Mouse (Mus musculus) heart, embryonic 11.5 days (tissue): Measurements from ENCODE around the gene Cradd. TPM values are rescaled to one million over a fixed set of nuclear protein-coding genes. Genes with fewer than 3 reads are reported as not detected.

Source experiments
- ATAC-seq: fragments of 200-750 bp; cut with Nextera tagmentation; replicated peaks from 2 replicates; pipeline ENCODE4 v1.8.0; 2017; ENCODE audit warnings: moderate library complexity; ENCODE audit not compliant: insufficient number of reproducible peaks, low FRiP score, low TSS enrichment
- H3K27ac ChIP-seq: fragments of 300-500 bp; sonication (generic); 2 replicates; pipeline ENCODE4 v1.5.1; 2014; ENCODE audit warnings: mild to moderate bottlenecking, low read depth, low read length
- H3K27me3 ChIP-seq: fragments of 300-500 bp; sonication (generic); 2 replicates; pipeline ENCODE4 v1.6.1; 2014; ENCODE audit warnings: mild to moderate bottlenecking, low read length, mixed read lengths; ENCODE audit not compliant: control insufficient read depth, insufficient read depth
- H3K36me3 ChIP-seq: fragments of 300-500 bp; sonication (generic); 2 replicates; pipeline ENCODE4 v1.6.1; 2014; ENCODE audit warnings: mild to moderate bottlenecking, low read length, moderate library complexity, mixed read lengths; ENCODE audit not compliant: control insufficient read depth, insufficient read depth
- H3K4me1 ChIP-seq: fragments of 300-500 bp; sonication (generic); 2 replicates; pipeline ENCODE4 v1.6.1; 2014; ENCODE audit warnings: low read length; ENCODE audit not compliant: control insufficient read depth, insufficient read depth
- H3K4me2 ChIP-seq: fragments of 300-500 bp; sonication (generic); 2 replicates; pipeline ENCODE4 v1.6.1; 2014; ENCODE audit warnings: mild to moderate bottlenecking, moderate library complexity
- H3K4me3 ChIP-seq: fragments of 300-500 bp; sonication (generic); 2 replicates; pipeline ENCODE4 v1.5.1; 2014; ENCODE audit warnings: low read depth, low read length
- H3K9ac ChIP-seq: fragments of 300-500 bp; sonication (generic); 2 replicates; pipeline ENCODE4 v1.6.1; 2014; ENCODE audit warnings: mild to moderate bottlenecking, low read depth, low read length, moderate library complexity
- H3K9me3 ChIP-seq: fragments of 300-500 bp; sonication (generic); replicated peaks from 2 replicates; pipeline ENCODE4 v1.6.1; 2016; ENCODE audit warnings: low read length; ENCODE audit not compliant: control insufficient read depth
- WGBS: fragments of 180-500 bp; shearing (Covaris S2); extraction: QIAGEN DNeasy Blood & Tissue Kit; methylation state at CpG from one replicate; pipeline ENCODE4 v1.1.7; 2014; ENCODE audit not compliant: insufficient replicate concordance; 5-methylcytosine and 5-hydroxymethylcytosine counted together
- polyA plus RNA-seq: library from polyadenylated mRNA; unstranded; fragments of >200 nt; fragmentation: Nextera tagmentation; extraction: Ambion mirVana; gene quantifications from 2 replicates; pipeline ENCODE4 v1.2.1, GENCODE M21; 2014

The Cradd gene
- polyA plus RNA-seq, 1 experiment from 2014 or later: 10.6 TPM

- Histone ChIP-seq H3K4me1 (peaks cover under 1% of the 10 kb centered on the region; the same call in 1 of the 2 replicates), H3K9ac (no peak overlapping the region), H3K4me3 (no peak overlapping the region), H3K27me3 (no peaks in the 10 kb centered on the region), H3K9me3 (no peaks in the 10 kb centered on the region), H3K36me3 (no peaks in the 10 kb centered on the region), H3K4me2 (no peak overlapping the region), H3K27ac (no peak overlapping the region)
- ATAC-seq: no peak
- 43% methylated on average over 4 of the region's 4 CpGs for WGBS
Measured at GRCm38 (mm10) chr10:95304240-95304639, 19.7 kb downstream of the Cradd start.

- Histone ChIP-seq H3K9ac (no peak overlapping the region), H3K4me3 (no peak overlapping the region), H3K27ac (no peak overlapping the region), H3K9me3 (no peaks in the 10 kb centered on the region), H3K36me3 (no peaks in the 10 kb centered on the region), H3K27me3 (no peaks in the 10 kb centered on the region), H3K4me2 (no peak overlapping the region), H3K4me1 (no peaks in the 10 kb centered on the region)
- no peak for ATAC-seq
- 62% methylated on average over 11 of the region's 12 CpGs for WGBS
Measured at GRCm38 (mm10) chr10:95302211-95303163, 21.4 kb downstream of the Cradd start.

GRCm38 (mm10) chr10:95300178-95300793 is 23.6 kb downstream of the Cradd start:
- no peak overlapping the region for H3K4me3 ChIP-seq
- H3K9ac ChIP-seq: no peak overlapping the region
- H3K4me1 ChIP-seq: no peaks in the 10 kb centered on the region
- no peak overlapping the region for H3K27ac ChIP-seq
- no peak overlapping the region for H3K4me2 ChIP-seq
- no peaks in the 10 kb centered on the region for H3K27me3 ChIP-seq
- no peaks in the 10 kb centered on the region for H3K36me3 ChIP-seq
- H3K9me3 ChIP-seq: no peaks in the 10 kb centered on the region
- ATAC-seq: no peak
- 73% methylated on average over 8 of the region's 8 CpGs for WGBS

GRCm38 (mm10) chr10:95299808-95300133 is 24.2 kb downstream of the Cradd start:
- Histone ChIP-seq H3K9me3 (no peaks in the 10 kb centered on the region), H3K4me3 (no peak overlapping the region), H3K36me3 (no peaks in the 10 kb centered on the region), H3K27ac (no peak overlapping the region), H3K27me3 (no peaks in the 10 kb centered on the region), H3K9ac (no peak overlapping the region), H3K4me2 (no peak overlapping the region), H3K4me1 (no peaks in the 10 kb centered on the region)
- ATAC-seq: no peak
- 67% methylated on average over 7 of the region's 7 CpGs for WGBS

- WGBS: 76% methylated on average over 18 of the region's 18 CpGs
- H3K9ac ChIP-seq: no peak overlapping the region
- no peak overlapping the region for H3K4me2 ChIP-seq
- ATAC-seq: no peak
- H3K36me3 ChIP-seq: no peaks in the 10 kb centered on the region
- no peaks in the 10 kb centered on the region for H3K4me1 ChIP-seq
- no peak overlapping the region for H3K4me3 ChIP-seq
- H3K9me3 ChIP-seq: no peaks in the 10 kb centered on the region
- H3K27ac ChIP-seq: no peak overlapping the region
- no peaks in the 10 kb centered on the region for H3K27me3 ChIP-seq
Measured at GRCm38 (mm10) chr10:95299010-95299807, 24.7 kb downstream of the Cradd start.

- no peak for ATAC-seq
- Histone ChIP-seq H3K36me3 (no peaks in the 10 kb centered on the region), H3K9ac (no peak overlapping the region), H3K4me1 (no peaks in the 10 kb centered on the region), H3K27ac (no peak overlapping the region), H3K9me3 (no peaks in the 10 kb centered on the region), H3K4me2 (no peak overlapping the region), H3K27me3 (no peaks in the 10 kb centered on the region), H3K4me3 (no peak overlapping the region)
- WGBS: 83% methylated on average over 6 of the region's 6 CpGs
Measured at GRCm38 (mm10) chr10:95298504-95298903, 25.4 kb downstream of the Cradd start.

GRCm38 (mm10) chr10:95297690-95298104 is 26.2 kb downstream of the Cradd start:
- WGBS: 16% methylated on average over 9 of the region's 9 CpGs
- Histone ChIP-seq H3K27ac (no peak overlapping the region), H3K9me3 (no peaks in the 10 kb centered on the region), H3K4me1 (no peaks in the 10 kb centered on the region), H3K9ac (no peak overlapping the region), H3K27me3 (no peaks in the 10 kb centered on the region), H3K4me3 (no peak overlapping the region), H3K4me2 (peak overlapping the region; percentile 20; the same call in 1 of the 2 replicates), H3K36me3 (no peaks in the 10 kb centered on the region)
- no peak for ATAC-seq

GRCm38 (mm10) chr10:95297024-95297423 is 26.9 kb downstream of the Cradd start:
- no peak overlapping the region for H3K9ac ChIP-seq
- H3K36me3 ChIP-seq: no peaks in the 10 kb centered on the region
- H3K27me3 ChIP-seq: no peaks in the 10 kb centered on the region
- H3K4me2 ChIP-seq: no peak overlapping the region
- peaks cover 6% of the 10 kb centered on the region for H3K4me1 ChIP-seq
- 62% methylated on average over 11 of the region's 11 CpGs for WGBS
- H3K4me3 ChIP-seq: no peak overlapping the region
- no peak for ATAC-seq
- no peaks in the 10 kb centered on the region for H3K9me3 ChIP-seq
- no peak overlapping the region for H3K27ac ChIP-seq
